Comparison of ENCODE assay signal across 25 mouse cellular contexts in the genomic region with DNA sequence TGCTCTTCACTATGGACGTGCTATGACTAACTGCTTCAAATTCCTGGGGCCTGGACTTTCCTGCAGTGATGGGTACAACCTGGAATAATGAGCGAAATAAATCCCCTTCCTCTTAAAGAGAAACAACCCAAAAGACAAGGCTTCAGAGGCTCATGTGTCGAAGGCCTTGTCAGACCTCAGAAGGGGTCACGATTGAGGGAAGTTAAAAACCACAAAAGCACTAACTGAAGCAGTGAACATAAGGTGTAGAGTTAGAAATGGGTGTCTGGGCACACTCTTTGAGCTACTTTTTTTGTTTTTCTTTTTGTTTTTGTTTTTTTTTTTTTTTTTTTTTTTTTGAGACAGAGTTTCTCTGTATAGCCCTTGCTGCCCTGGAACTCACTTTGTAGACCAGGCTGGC. TPM values are rescaled to one million over a fixed set of nuclear protein-coding genes. Genes with fewer than 3 reads are reported as not detected.
A peak's percentile ranks its signal among the peaks of the same experiment; 100 is the strongest.
DNase-seq lines count a peak whose midpoint lies in the region; ATAC-seq and TF ChIP-seq lines count a peak whose summit lies in the region.
"Had no signal": no experiment of that assay in that cellular context is flagged by ENCODE, and none has a peak within 500 bp of the region (broad histone marks: within the 10 kb centered on the region; RNA-seq: fewer than 3 reads in every experiment).

No protein-coding gene starts in this region.

- peak overlapping the region; percentile 70 for H3K27ac ChIP-seq in spleen, adult 2 months (ENCODE audit: insufficient read depth, low read length)
- no peak overlapping the region for H3K27ac ChIP-seq in forebrain, embryonic 11.5 days (ENCODE audit: low read depth, low read length)
- H3K27ac ChIP-seq in forebrain, embryonic 10.5 days: no peak overlapping the region
- H3K27ac ChIP-seq: embryonic facial prominence, embryonic 12.5 days; embryonic facial prominence, embryonic 15.5 days; forebrain, embryonic 13.5 days; heart, embryonic 15.5 days; hindbrain, embryonic 15.5 days had no signal

- ATAC-seq in granulocyte monocyte progenitor cell, adult 5-6 weeks (replicated peaks; ENCODE audit: poor library complexity, severe bottlenecking): peak; percentile 30; the same call in 1 of the 2 replicates
- no peak for ATAC-seq in forebrain, embryonic 11.5 days (replicated peaks; ENCODE audit: low FRiP score)
- ATAC-seq: activated CD4-positive, CD25-positive, alpha-beta regulatory T cell, adult 4 months; CD4-positive, CD25-positive, alpha-beta regulatory T cell, adult 4 months; forebrain, embryonic 13.5 days; forebrain, embryonic 16.5 days; intestine, postnatal 0 days had no signal

- no peaks in the 10 kb centered on the region for H3K27me3 ChIP-seq in spleen, adult 2 months (ENCODE audit: control insufficient read depth, insufficient read depth, low read length)
- H3K27me3 ChIP-seq in splenic B cell, adult 2 months (ENCODE audit: control insufficient read depth, insufficient read depth, low read length, poor library complexity, severe bottlenecking): no peaks in the 10 kb centered on the region
- no peaks in the 10 kb centered on the region for H3K27me3 ChIP-seq in forebrain, embryonic 11.5 days (ENCODE audit: control insufficient read depth, insufficient read depth, low read length)
- H3K27me3 ChIP-seq in forebrain, embryonic 10.5 days (ENCODE audit: poor library complexity, severe bottlenecking): no peaks in the 10 kb centered on the region
- H3K27me3 ChIP-seq: embryonic facial prominence, embryonic 12.5 days; embryonic facial prominence, embryonic 15.5 days; forebrain, embryonic 13.5 days; heart, embryonic 12.5 days; heart, embryonic 15.5 days; hindbrain, embryonic 15.5 days had no signal

- no peak for TF ChIP-seq POLR2A in spleen, adult 2 months (IDR thresholded peaks at IDR 0.05; ENCODE audit: low read depth, low read length)

- H3K9ac ChIP-seq in forebrain, embryonic 11.5 days (ENCODE audit: low read length): no peak overlapping the region
- H3K9ac ChIP-seq: embryonic facial prominence, embryonic 12.5 days; embryonic facial prominence, embryonic 15.5 days; forebrain, embryonic 13.5 days; heart, embryonic 12.5 days; heart, embryonic 15.5 days; hindbrain, embryonic 15.5 days had no signal

- peaks cover 31% of the 10 kb centered on the region; the same call in 1 of the 2 replicates for H3K4me1 ChIP-seq in spleen, adult 2 months (ENCODE audit: control insufficient read depth, insufficient read depth, insufficient read length)
- no peaks in the 10 kb centered on the region for H3K4me1 ChIP-seq in forebrain, embryonic 11.5 days (replicated peaks; ENCODE audit: control insufficient read depth, insufficient read depth, low read length)
- H3K4me1 ChIP-seq in forebrain, embryonic 10.5 days: peaks cover 4% of the 10 kb centered on the region; the same call in 1 of the 2 replicates
- H3K4me1 ChIP-seq: embryonic facial prominence, embryonic 12.5 days; embryonic facial prominence, embryonic 15.5 days; forebrain, embryonic 13.5 days; heart, embryonic 15.5 days; hindbrain, embryonic 15.5 days had no signal

- H3K4me3 ChIP-seq in spleen, adult 2 months (ENCODE audit: extremely low read depth, insufficient read depth, insufficient read length): no peak overlapping the region
- no peak overlapping the region for H3K4me3 ChIP-seq in forebrain, embryonic 11.5 days (ENCODE audit: low read depth, low read length)
- no peak overlapping the region for H3K4me3 ChIP-seq in forebrain, embryonic 10.5 days
- H3K4me3 ChIP-seq: embryonic facial prominence, embryonic 12.5 days; embryonic facial prominence, embryonic 15.5 days; forebrain, embryonic 13.5 days; heart, embryonic 12.5 days; heart, embryonic 15.5 days; hindbrain, embryonic 15.5 days had no signal

- no peak for DNase-seq in spleen, adult 2 months (ENCODE audit: low read depth in 1 of 2, low spot score in 2 of 2)
- no peak for DNase-seq in spleen, postnatal 10 days (ENCODE audit: low spot score in 2 of 2)
- DNase-seq in splenic B cell, adult 2 months (ENCODE audit: low read depth, low spot score): peak; percentile 48
- DNase-seq in forebrain, embryonic 11.5 days (ENCODE audit: low spot score): no peak
- DNase-seq in forebrain, embryonic 10.5 days (ENCODE audit: extremely low spot score, low spot score): no peak
- DNase-seq: adrenal gland, adult 8-10 months; adrenal gland, postnatal 36 days; cerebellum, adult 18-20 months; cerebellum, adult 9-10 months; cerebellum, postnatal 14 days; gastrocnemius, postnatal 10 days; heart, adult 18-20 months; heart, postnatal 10 days; heart, postnatal 36 days had no signal

- no peak overlapping the region for H3K4me2 ChIP-seq in forebrain, embryonic 11.5 days (ENCODE audit: low read depth, low read length, severe bottlenecking)
- H3K4me2 ChIP-seq: embryonic facial prominence, embryonic 12.5 days; embryonic facial prominence, embryonic 15.5 days; forebrain, embryonic 13.5 days; heart, embryonic 12.5 days; heart, embryonic 15.5 days; hindbrain, embryonic 15.5 days had no signal

- WGBS in spleen, adult 2 months: 27% methylated on average over 4 of the region's 4 CpGs
- WGBS in forebrain, embryonic 11.5 days: 79% methylated on average over 4 of the region's 4 CpGs
- 79% methylated on average over 4 of the region's 4 CpGs for WGBS in forebrain, embryonic 10.5 days

- no peaks in the 10 kb centered on the region for H3K36me3 ChIP-seq in spleen, adult 2 months (ENCODE audit: control insufficient read depth, insufficient read depth, low read length)
- H3K36me3 ChIP-seq in splenic B cell, adult 2 months (ENCODE audit: control insufficient read depth, insufficient read depth, low read length, poor library complexity, severe bottlenecking): no peaks in the 10 kb centered on the region
- no peaks in the 10 kb centered on the region for H3K36me3 ChIP-seq in forebrain, embryonic 11.5 days (ENCODE audit: control insufficient read depth, insufficient read depth, low read length)
- no peaks in the 10 kb centered on the region for H3K36me3 ChIP-seq in forebrain, embryonic 10.5 days (replicated peaks)
- H3K36me3 ChIP-seq: embryonic facial prominence, embryonic 12.5 days; embryonic facial prominence, embryonic 15.5 days; heart, embryonic 12.5 days; heart, embryonic 15.5 days; hindbrain, embryonic 15.5 days had no signal

- TF ChIP-seq CTCF in spleen, adult 2 months (IDR thresholded peaks at IDR 0.05; ENCODE audit: extremely low read depth, insufficient read depth, insufficient read length, insufficient replicate concordance): no peak

- H3K9me3 ChIP-seq in forebrain, embryonic 11.5 days (ENCODE audit: control insufficient read depth, low read length): no peaks in the 10 kb centered on the region
- H3K9me3 ChIP-seq in forebrain, embryonic 10.5 days: no peaks in the 10 kb centered on the region
- H3K9me3 ChIP-seq: embryonic facial prominence, embryonic 15.5 days; forebrain, embryonic 13.5 days; heart, embryonic 12.5 days; heart, embryonic 15.5 days; hindbrain, embryonic 15.5 days had no signal

RNA-seq across cellular contexts. Expression of gene Bhlhe40, which starts 59.5 kb away (rescaled TPM):
- polyA plus RNA-seq in spleen, adult 2 months (2012; rRNA removed): 8.1 and 10.2 TPM in 2 replicates
- total RNA-seq in granulocyte monocyte progenitor cell, adult 5-6 weeks (2014; fragmentation: Nextera tagmentation): 1.7 and 2.1 TPM in 2 replicates
- total RNA-seq in granulocyte monocyte progenitor cell, adult 5-6 weeks (2017): 3.5 and 5.9 TPM in 2 replicates
- 5.7 and 6.9 TPM in 2 replicates for polyA plus RNA-seq in forebrain, embryonic 11.5 days (2014; fragmentation: Nextera tagmentation; extraction: Ambion mirVana)
- 3.1 and 3.2 TPM in 2 replicates for polyA plus RNA-seq in forebrain, embryonic 10.5 days (2016; fragmentation: Nextera tagmentation; extraction: Ambion mirVana)
